Mouse (Mus musculus) E14TG2a.4 (cell line): ENCODE measurements at regions not wholly inside any gene's neighbourhood (a gene's known extent, or its start where the extent isn't known, plus 50 kb on each side); places are given as distances from the start of the nearest gene placed in this dataset.

Experiments
- H3K27me3 ChIP-seq: 2 replicates; pipeline ENCODE4 v1.6.1; 2014; ENCODE audit warnings: low read length, control low read depth; ENCODE audit not compliant: insufficient read depth
- H3K36me3 ChIP-seq: 2 replicates; pipeline ENCODE4 v1.6.1; 2014; ENCODE audit warnings: low read length, control low read depth; ENCODE audit not compliant: insufficient read depth
- H3K4me1 ChIP-seq: replicated peaks from 2 replicates; pipeline ENCODE4 v1.6.1; 2014; ENCODE audit warnings: low read depth, low read length, control low read depth
- H3K4me3 ChIP-seq: replicated peaks from 2 replicates; pipeline ENCODE4 v1.5.1; 2014; ENCODE audit warnings: mild to moderate bottlenecking, low read length
- H3K9me3 ChIP-seq: 2 replicates; pipeline ENCODE4 v1.6.1; 2014; ENCODE audit warnings: low read length, control low read depth
- CTCF ChIP-seq: conservative IDR thresholded peaks from 2 replicates; pipeline ENCODE4 v1.5.1; 2014; ENCODE audit warnings: low read length
- NANOG ChIP-seq: IDR thresholded peaks from 2 replicates; pipeline ENCODE4 v1.6.1; 2014; ENCODE audit warnings: borderline replicate concordance, low read length, mixed read lengths
- POU5F1 ChIP-seq: IDR thresholded peaks from 2 replicates; pipeline ENCODE4 v1.6.1; 2014; ENCODE audit warnings: low read length, borderline replicate concordance

DNA sequence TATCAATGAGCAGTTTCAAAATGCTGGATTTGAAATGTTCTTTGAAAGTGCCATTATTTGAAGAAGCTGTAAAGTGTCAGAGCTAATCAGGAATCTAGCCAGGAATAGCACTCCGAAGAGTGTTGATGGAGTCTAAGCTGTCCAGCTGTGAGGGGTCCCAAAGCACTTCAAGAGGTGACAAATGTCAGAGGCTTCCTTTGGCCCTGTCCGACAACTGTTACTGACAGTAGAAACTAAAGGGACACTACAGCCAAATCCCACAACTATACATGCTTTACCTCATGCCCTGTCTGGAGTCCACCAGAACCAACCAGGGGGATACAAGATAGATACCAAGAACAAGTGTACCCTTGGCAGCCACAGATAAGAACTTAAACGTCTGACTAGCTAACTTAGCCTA is 420.4 kb downstream of the Meis1 start:
- Histone ChIP-seq H3K9me3 (no peaks in the 10 kb centered on the region), H3K4me3 (no peak overlapping the region), H3K36me3 (no peaks in the 10 kb centered on the region), H3K4me1 (no peaks in the 10 kb centered on the region), H3K27me3 (no peaks in the 10 kb centered on the region)
- TF ChIP-seq NANOG = no peak

- Histone ChIP-seq H3K27me3 (no peaks in the 10 kb centered on the region), H3K4me1 (no peaks in the 10 kb centered on the region)
- TF ChIP-seq CTCF (no peak), POU5F1 (no peak), NANOG (no peak)
Measured at GRCm38 (mm10) chr11:18596996-18597395, 421.8 kb downstream of the Meis1 start.

GRCm38 (mm10) chr11:18590487-18590886 is 428.3 kb downstream of the Meis1 start:
- H3K4me1 ChIP-seq = no peaks in the 10 kb centered on the region
- no peak overlapping the region for H3K4me3 ChIP-seq
- no peak for TF ChIP-seq CTCF
- no peaks in the 10 kb centered on the region for H3K36me3 ChIP-seq
- H3K27me3 ChIP-seq = no peaks in the 10 kb centered on the region
- no peaks in the 10 kb centered on the region for H3K9me3 ChIP-seq

More at GRCm38 (mm10) chr11:18596996-18597395, 421.8 kb downstream of the Meis1 start:
- H3K36me3 ChIP-seq = no peaks in the 10 kb centered on the region
- no peak overlapping the region for H3K4me3 ChIP-seq
- H3K9me3 ChIP-seq = no peaks in the 10 kb centered on the region

DNA sequence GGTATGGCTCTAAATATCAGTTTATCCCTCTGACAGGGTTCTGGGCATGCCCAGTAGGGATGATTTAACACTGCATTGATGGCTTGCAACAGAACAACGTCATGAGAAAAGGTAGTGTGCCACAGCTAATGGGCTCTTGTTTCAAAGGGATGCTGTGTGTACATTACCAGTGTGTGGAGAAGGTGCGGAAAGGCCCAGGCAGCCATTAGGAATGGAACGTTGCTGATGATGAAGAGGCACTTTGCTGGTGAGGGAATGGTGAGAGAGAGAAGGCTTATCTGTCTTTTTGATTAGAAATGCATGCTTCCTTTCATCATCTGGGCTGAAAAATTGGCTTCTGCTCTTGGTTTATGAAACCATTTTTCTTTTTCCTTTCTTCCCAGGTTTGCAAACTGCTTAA is 432.3 kb downstream of the Meis1 start:
- Histone ChIP-seq H3K4me1 (no peaks in the 10 kb centered on the region), H3K9me3 (no peaks in the 10 kb centered on the region), H3K4me3 (no peak overlapping the region), H3K27me3 (no peaks in the 10 kb centered on the region), H3K36me3 (no peaks in the 10 kb centered on the region)
- TF ChIP-seq NANOG (no peak), POU5F1 (no peak), CTCF (no peak)

- TF ChIP-seq NANOG (no peak), POU5F1 (no peak), CTCF (no peak)
- no peaks in the 10 kb centered on the region for H3K4me1 ChIP-seq
- no peak overlapping the region for H3K4me3 ChIP-seq
- H3K9me3 ChIP-seq = no peaks in the 10 kb centered on the region
- H3K36me3 ChIP-seq = no peaks in the 10 kb centered on the region
- H3K27me3 ChIP-seq = no peaks in the 10 kb centered on the region
Measured at GRCm38 (mm10) chr11:18585031-18585430, 433.8 kb downstream of the Meis1 start.

DNA sequence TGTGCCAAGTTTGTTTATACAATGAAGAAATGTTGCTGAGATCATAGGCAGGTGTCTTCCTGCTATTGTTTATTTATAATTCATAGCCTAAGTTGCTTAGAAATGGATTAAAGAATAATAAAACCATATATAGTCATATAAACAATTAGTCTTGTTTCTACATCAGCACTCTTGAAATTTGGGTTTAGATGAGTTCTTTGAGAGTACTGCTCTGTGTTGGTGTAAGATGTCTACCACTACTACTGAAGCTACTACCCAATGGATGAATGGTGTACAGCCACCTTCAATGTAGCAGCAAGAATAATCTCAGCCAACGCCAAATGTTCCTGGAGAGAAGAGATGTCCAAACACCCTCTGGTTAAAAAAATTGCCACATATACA is 436.0 kb downstream of the Meis1 start:
- Histone ChIP-seq H3K4me1 (no peaks in the 10 kb centered on the region), H3K4me3 (no peak overlapping the region), H3K9me3 (no peaks in the 10 kb centered on the region), H3K27me3 (no peaks in the 10 kb centered on the region), H3K36me3 (no peaks in the 10 kb centered on the region)
- no peak for TF ChIP-seq POU5F1
- no peak for TF ChIP-seq NANOG
- no peak for TF ChIP-seq CTCF

DNA sequence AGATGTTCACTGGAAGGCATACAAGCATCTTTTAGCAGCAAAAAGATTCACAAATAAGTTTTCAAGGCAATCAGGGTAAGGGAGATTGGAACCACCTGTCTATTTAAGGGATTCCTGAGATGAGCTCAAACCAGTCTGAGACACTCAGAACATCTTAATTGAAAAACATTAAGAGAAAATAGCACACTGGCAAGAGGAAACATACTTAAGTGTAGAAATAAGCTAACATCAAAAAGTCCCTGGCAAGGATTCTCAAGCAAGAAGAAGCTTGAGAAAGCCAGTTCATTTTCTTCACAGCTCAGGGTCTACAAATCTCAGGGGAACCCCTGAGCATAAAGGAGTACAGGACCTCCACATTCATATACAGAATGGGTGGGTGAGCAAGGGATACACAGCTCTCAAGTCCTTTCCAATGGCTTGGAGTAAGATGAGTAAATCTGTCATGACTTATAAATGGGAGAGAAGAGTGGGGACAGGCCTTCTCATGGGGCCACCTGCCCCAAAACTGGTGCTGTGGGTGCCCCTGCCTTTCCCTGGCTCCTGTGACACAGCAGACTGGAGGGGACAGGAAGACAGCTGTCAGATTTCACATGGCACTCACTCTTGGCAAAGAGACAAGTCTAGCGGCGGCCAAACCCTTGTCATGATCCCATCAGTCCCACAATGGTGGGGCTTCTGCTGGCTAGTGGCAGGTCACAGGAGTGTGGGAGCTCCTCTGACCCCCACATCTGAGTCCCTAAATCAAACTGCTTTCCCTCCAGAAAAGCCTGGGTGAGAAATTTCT is 436.6 kb downstream of the Meis1 start:
- Histone ChIP-seq H3K4me3 (no peak overlapping the region), H3K4me1 (no peaks in the 10 kb centered on the region), H3K9me3 (no peaks in the 10 kb centered on the region), H3K27me3 (no peaks in the 10 kb centered on the region), H3K36me3 (no peaks in the 10 kb centered on the region)
- TF ChIP-seq POU5F1 (no peak), CTCF (no peak), NANOG (no peak)

- Histone ChIP-seq H3K9me3 (no peaks in the 10 kb centered on the region), H3K4me1 (no peaks in the 10 kb centered on the region), H3K36me3 (no peaks in the 10 kb centered on the region), H3K27me3 (no peaks in the 10 kb centered on the region), H3K4me3 (no peak overlapping the region)
- TF ChIP-seq POU5F1 (no peak), CTCF (no peak), NANOG (no peak)
Measured at GRCm38 (mm10) chr11:18581078-18581800, 437.5 kb downstream of the Meis1 start.

- no peak for TF ChIP-seq POU5F1
- H3K4me3 ChIP-seq = no peak overlapping the region
- H3K27me3 ChIP-seq = no peaks in the 10 kb centered on the region
- no peaks in the 10 kb centered on the region for H3K36me3 ChIP-seq
- H3K4me1 ChIP-seq = no peaks in the 10 kb centered on the region
- H3K9me3 ChIP-seq = no peaks in the 10 kb centered on the region
Measured at GRCm38 (mm10) chr11:18571557-18572209, 447.1 kb downstream of the Meis1 start.
